Mouse (Mus musculus) bone marrow macrophage, adult 2 months (primary cell): ENCODE results near the gene Prex1.

Experiments used
- CTCF ChIP-seq: IDR thresholded peaks from 2 replicates; pipeline ENCODE4 v1.5.1; 2012; ENCODE audit warnings: low read depth, mild to moderate bottlenecking, low read length, moderate library complexity
- POLR2A ChIP-seq: IDR thresholded peaks from 2 replicates; pipeline ENCODE4 v1.6.1; 2012; ENCODE audit warnings: mild to moderate bottlenecking, low read depth, low read length, borderline replicate concordance

- TF ChIP-seq POLR2A: no peak
- TF ChIP-seq CTCF: no peak
These were observed 42.0 kb downstream of the Prex1 start for GRCm38 (mm10) chr2:166671614-166672013.
